Mouse (Mus musculus) adrenal gland, adult (tissue): ENCODE data around the gene Atf1.

ENCODE experiments used
- DNase-seq, 2 experiments: peaks; one replicate each; pipeline ENCODE4 v3.0.0; 2022 to 2023; ENCODE audit warnings: low spot score in 1 of 2; ENCODE audit not compliant: inconsistent age in 2 of 2

Atf1 gene

GRCm38 (mm10) chr15:100304019-100304991 is 76.7 kb downstream of the Atf1 start, which contains the start of gene Mettl7a1:
Gene Mettl7a1, plus strand, starts transcription at chr15:100304140.
- DNase-seq: peak; percentile 87 to 95

DNA sequence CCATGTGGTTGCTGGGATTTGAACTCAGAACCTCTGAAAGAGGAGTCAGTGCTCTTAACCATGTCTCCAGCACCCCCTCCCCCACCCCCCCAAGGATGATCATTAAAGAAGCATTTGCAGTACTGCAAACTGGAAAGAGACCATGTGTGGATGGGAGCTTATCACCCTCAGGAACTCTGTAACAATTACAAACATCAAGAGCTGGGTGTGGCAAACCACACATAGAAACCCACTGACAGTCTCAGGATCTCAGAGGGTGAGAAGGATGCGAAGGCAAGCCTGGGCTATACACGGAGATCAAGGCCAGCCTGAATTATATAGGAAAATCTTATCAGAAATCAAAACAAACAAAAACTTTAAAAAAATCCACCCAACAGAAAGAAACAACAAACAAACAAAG is 78.6 kb downstream of the Atf1 start:
- DNase-seq: peak in 1 of 2 experiments; percentile 17

- peak in 1 of 2 experiments; percentile 69 for DNase-seq
These were observed 79.9 kb downstream of the Atf1 start for GRCm38 (mm10) chr15:100307438-100308096.
